Mouse (Mus musculus): ENCODE measurements around the gene Sec24d. TPM values are rescaled to one million over a fixed set of nuclear protein-coding genes. Genes with fewer than 3 reads are reported as not detected.

Sec24d gene
- polyA plus RNA-seq, 1 experiment from 2014 or later: 10.8 TPM

- H3K36me3 ChIP-seq (ENCODE audit: poor library complexity, severe bottlenecking): no peaks in the 10 kb centered on the region
- no peaks in the 10 kb centered on the region for H3K4me1 ChIP-seq
- H3K27me3 ChIP-seq: no peaks in the 10 kb centered on the region
- WGBS: 50% methylated on average over 6 of the region's 6 CpGs
- H3K4me2 ChIP-seq: no peak overlapping the region
- no peak overlapping the region for H3K27ac ChIP-seq
- no peaks in the 10 kb centered on the region for H3K9me3 ChIP-seq (replicated peaks)
- no peak overlapping the region for H3K4me3 ChIP-seq
- H3K9ac ChIP-seq: no peak overlapping the region
- ATAC-seq: peak; percentile 38; the same call in 1 of the 2 replicates
Observed at GRCm38 (mm10) chr3:123329251-123329650, 62.0 kb downstream of the Sec24d start.

GRCm38 (mm10) chr3:123330221-123330620 is 63.0 kb downstream of the Sec24d start:
- 88% methylated on average over 4 of the region's 4 CpGs for WGBS
- H3K4me3 ChIP-seq: no peak overlapping the region
- no peaks in the 10 kb centered on the region for H3K9me3 ChIP-seq (replicated peaks)

GRCm38 (mm10) chr3:123332330-123333054 is 65.2 kb downstream of the Sec24d start:
- H3K36me3 ChIP-seq (ENCODE audit: poor library complexity, severe bottlenecking): no peaks in the 10 kb centered on the region
- H3K9me3 ChIP-seq (replicated peaks): no peaks in the 10 kb centered on the region
- H3K4me3 ChIP-seq: no peak overlapping the region
- no peaks in the 10 kb centered on the region for H3K4me1 ChIP-seq
- H3K27ac ChIP-seq: no peak overlapping the region
- H3K9ac ChIP-seq: no peak overlapping the region
- ATAC-seq: no peak
- H3K4me2 ChIP-seq: no peak overlapping the region
- H3K27me3 ChIP-seq: no peaks in the 10 kb centered on the region
- WGBS: 87% methylated on average over 2 of the region's 2 CpGs

More at GRCm38 (mm10) chr3:123330221-123330620, 63.0 kb downstream of the Sec24d start:
- H3K4me2 ChIP-seq: no peak overlapping the region
- no peak for ATAC-seq
- H3K27me3 ChIP-seq: no peaks in the 10 kb centered on the region
- no peak overlapping the region for H3K27ac ChIP-seq
- no peaks in the 10 kb centered on the region for H3K4me1 ChIP-seq
- no peak overlapping the region for H3K9ac ChIP-seq
- H3K36me3 ChIP-seq (ENCODE audit: poor library complexity, severe bottlenecking): no peaks in the 10 kb centered on the region

- Histone ChIP-seq H3K27ac (no peak overlapping the region), H3K9ac (no peak overlapping the region), H3K4me3 (no peak overlapping the region), H3K4me1 (no peaks in the 10 kb centered on the region), H3K9me3 (replicated peaks) (no peaks in the 10 kb centered on the region), H3K36me3 (ENCODE audit: poor library complexity, severe bottlenecking) (no peaks in the 10 kb centered on the region), H3K4me2 (no peak overlapping the region), H3K27me3 (no peaks in the 10 kb centered on the region)
- 69% methylated on average over 4 of the region's 4 CpGs for WGBS
- ATAC-seq: no peak
Observed at GRCm38 (mm10) chr3:123333055-123333424, 65.8 kb downstream of the Sec24d start.

GRCm38 (mm10) chr3:123334947-123335346 is 67.7 kb downstream of the Sec24d start:
- Histone ChIP-seq H3K36me3 (ENCODE audit: poor library complexity, severe bottlenecking) (no peaks in the 10 kb centered on the region), H3K27me3 (no peaks in the 10 kb centered on the region), H3K27ac (no peak overlapping the region), H3K9me3 (replicated peaks) (no peaks in the 10 kb centered on the region), H3K9ac (no peak overlapping the region), H3K4me3 (no peak overlapping the region), H3K4me1 (no peaks in the 10 kb centered on the region), H3K4me2 (no peak overlapping the region)
- WGBS: 77% methylated on average over 7 of the region's 7 CpGs
- ATAC-seq: no peak

- Histone ChIP-seq H3K9me3 (replicated peaks) (no peaks in the 10 kb centered on the region), H3K27me3 (no peaks in the 10 kb centered on the region), H3K9ac (no peak overlapping the region), H3K36me3 (ENCODE audit: poor library complexity, severe bottlenecking) (no peaks in the 10 kb centered on the region), H3K4me2 (no peak overlapping the region), H3K4me1 (no peaks in the 10 kb centered on the region), H3K4me3 (no peak overlapping the region), H3K27ac (no peak overlapping the region)
- WGBS: 72% methylated on average over 3 of the region's 3 CpGs
- ATAC-seq: no peak
Observed at GRCm38 (mm10) chr3:123335480-123335879, 68.2 kb downstream of the Sec24d start.

GRCm38 (mm10) chr3:123336455-123336854 is 69.2 kb downstream of the Sec24d start:
- H3K9me3 ChIP-seq (replicated peaks): no peaks in the 10 kb centered on the region
- H3K27ac ChIP-seq: no peak overlapping the region
- H3K36me3 ChIP-seq (ENCODE audit: poor library complexity, severe bottlenecking): no peaks in the 10 kb centered on the region
- H3K4me2 ChIP-seq: no peak overlapping the region
- H3K4me3 ChIP-seq: no peak overlapping the region
- no peaks in the 10 kb centered on the region for H3K4me1 ChIP-seq
- no peak overlapping the region for H3K9ac ChIP-seq
- no peak for ATAC-seq
- H3K27me3 ChIP-seq: no peaks in the 10 kb centered on the region
- WGBS: 77% methylated on average over 7 of the region's 7 CpGs

GRCm38 (mm10) chr3:123336951-123337350 is 69.7 kb downstream of the Sec24d start:
- ATAC-seq: no peak
- no peaks in the 10 kb centered on the region for H3K9me3 ChIP-seq (replicated peaks)
- H3K4me3 ChIP-seq: no peak overlapping the region
- WGBS: 78% methylated on average over 5 of the region's 5 CpGs
- no peaks in the 10 kb centered on the region for H3K4me1 ChIP-seq
- H3K9ac ChIP-seq: no peak overlapping the region
- H3K4me2 ChIP-seq: no peak overlapping the region
- no peaks in the 10 kb centered on the region for H3K27me3 ChIP-seq
- H3K27ac ChIP-seq: no peak overlapping the region
- H3K36me3 ChIP-seq (ENCODE audit: poor library complexity, severe bottlenecking): no peaks in the 10 kb centered on the region

- no peak for ATAC-seq
- 81% methylated on average over 6 of the region's 6 CpGs for WGBS
- Histone ChIP-seq H3K27ac (no peak overlapping the region), H3K36me3 (ENCODE audit: poor library complexity, severe bottlenecking) (no peaks in the 10 kb centered on the region), H3K4me1 (no peaks in the 10 kb centered on the region), H3K9ac (no peak overlapping the region), H3K4me2 (no peak overlapping the region), H3K9me3 (replicated peaks) (no peaks in the 10 kb centered on the region), H3K27me3 (no peaks in the 10 kb centered on the region), H3K4me3 (no peak overlapping the region)
Observed at GRCm38 (mm10) chr3:123337853-123338252, 70.6 kb downstream of the Sec24d start.

- no peak for ATAC-seq
- H3K9me3 ChIP-seq (replicated peaks): no peaks in the 10 kb centered on the region
- H3K9ac ChIP-seq: no peak overlapping the region
- no peaks in the 10 kb centered on the region for H3K36me3 ChIP-seq (ENCODE audit: poor library complexity, severe bottlenecking)
- no peak overlapping the region for H3K4me2 ChIP-seq
- WGBS: 73% methylated on average over 12 of the region's 12 CpGs
- H3K27me3 ChIP-seq: no peaks in the 10 kb centered on the region
- no peak overlapping the region for H3K27ac ChIP-seq
- H3K4me1 ChIP-seq: no peaks in the 10 kb centered on the region
- H3K4me3 ChIP-seq: no peak overlapping the region
Observed at GRCm38 (mm10) chr3:123338666-123339195, 71.5 kb downstream of the Sec24d start.

GRCm38 (mm10) chr3:123341049-123341448 is 73.8 kb downstream of the Sec24d start:
- ATAC-seq: no peak
- no peaks in the 10 kb centered on the region for H3K27me3 ChIP-seq
- no peaks in the 10 kb centered on the region for H3K9me3 ChIP-seq (replicated peaks)

GRCm38 (mm10) chr3:123343690-123344089 is 76.4 kb downstream of the Sec24d start:
- no peaks in the 10 kb centered on the region for H3K4me1 ChIP-seq
- H3K4me2 ChIP-seq: no peak overlapping the region
- no peak overlapping the region for H3K9ac ChIP-seq
- H3K27me3 ChIP-seq: no peaks in the 10 kb centered on the region
- 85% methylated on average over 6 of the region's 6 CpGs for WGBS
- H3K4me3 ChIP-seq: no peak overlapping the region
- no peaks in the 10 kb centered on the region for H3K9me3 ChIP-seq (replicated peaks)
- ATAC-seq: no peak
- no peak overlapping the region for H3K27ac ChIP-seq
- no peaks in the 10 kb centered on the region for H3K36me3 ChIP-seq (ENCODE audit: poor library complexity, severe bottlenecking)

More at GRCm38 (mm10) chr3:123341049-123341448, 73.8 kb downstream of the Sec24d start:
- Histone ChIP-seq H3K4me3 (no peak overlapping the region), H3K9ac (no peak overlapping the region), H3K4me2 (no peak overlapping the region), H3K27ac (no peak overlapping the region), H3K36me3 (ENCODE audit: poor library complexity, severe bottlenecking) (no peaks in the 10 kb centered on the region), H3K4me1 (no peaks in the 10 kb centered on the region)
- WGBS: 87% methylated on average over 2 of the region's 2 CpGs

Measured in forebrain, embryonic 13.5 days (tissue).